In genomic region chr19:19421706-19422105, GRCm38 (mm10) we compare ENCODE assay signal across 26 mouse cellular contexts.
A peak's percentile ranks its signal among the peaks of the same experiment; 100 is the strongest.
DNase-seq lines count a peak whose midpoint lies in the region; ATAC-seq and TF ChIP-seq lines count a peak whose summit lies in the region.
"Had no signal": no experiment of that assay in that cellular context is flagged by ENCODE, and none has a peak within 500 bp of the region (broad histone marks: within the 10 kb centered on the region; RNA-seq: fewer than 3 reads in every experiment).

No protein-coding gene starts in this region.

- no peaks in the 10 kb centered on the region for H3K9me3 ChIP-seq in heart, embryonic 14.5 days (ENCODE audit: control insufficient read depth, low read length)
- H3K9me3 ChIP-seq in lung, embryonic 14.5 days (ENCODE audit: low read depth, low read length), result no peaks in the 10 kb centered on the region
- H3K9me3 ChIP-seq: forebrain, embryonic 10.5 days; hindbrain, embryonic 13.5 days; kidney, embryonic 15.5 days; limb, embryonic 15.5 days; midbrain, embryonic 12.5 days; neural tube, embryonic 15.5 days had no signal

- no peak overlapping the region for H3K9ac ChIP-seq in heart, embryonic 14.5 days (ENCODE audit: low read length)
- no peak overlapping the region for H3K9ac ChIP-seq in lung, embryonic 14.5 days
- H3K9ac ChIP-seq: hindbrain, embryonic 13.5 days; kidney, embryonic 15.5 days; limb, embryonic 15.5 days; liver, embryonic 14.5 days; midbrain, embryonic 12.5 days; neural tube, embryonic 15.5 days had no signal

- no peak for DNase-seq in frontal cortex, postnatal 25 days (ENCODE audit: low spot score in 2 of 2)
- DNase-seq in heart, adult 8-10 months (ENCODE audit: low spot score), result no peak
- DNase-seq in lung, embryonic 14.5 days, result peak; percentile 32
- DNase-seq in lung, postnatal 25 days (ENCODE audit: low spot score), result no peak
- DNase-seq in ovary, postnatal 14 days (ENCODE audit: low spot score), result no peak
- DNase-seq: adrenal gland, postnatal 14 days; cerebellum, adult 8-10 months; kidney, adult 11 months; kidney, postnatal 36 days; layer of hippocampus, postnatal 36 days; right cerebral cortex, postnatal 14 days; thymus, adult 2 months; thymus, postnatal 4 days had no signal

- H3K4me1 ChIP-seq in heart, embryonic 14.5 days (ENCODE audit: control insufficient read depth in 2 of 2, insufficient read depth in 2 of 2, low read length in 2 of 2), result peaks cover 0 to 2% of the 10 kb centered on the region in 2 experiments; a peak in 2 of 4 replicates
- no peaks in the 10 kb centered on the region for H3K4me1 ChIP-seq in lung, embryonic 14.5 days (ENCODE audit: insufficient read depth)
- H3K4me1 ChIP-seq: forebrain, embryonic 10.5 days; kidney, embryonic 15.5 days; limb, embryonic 15.5 days; midbrain, embryonic 12.5 days; neural tube, embryonic 15.5 days had no signal

- H3K27ac ChIP-seq in heart, embryonic 14.5 days (replicated peaks in 1 of 2; ENCODE audit: control insufficient read depth in 1 of 2, insufficient read depth in 1 of 2, low read depth in 2 of 2, low read length in 2 of 2), result peak overlapping the region; percentile 59 to 75; a peak in 3 of 4 replicates
- H3K27ac ChIP-seq in lung, embryonic 14.5 days (ENCODE audit: low read depth), result no peak overlapping the region
- H3K27ac ChIP-seq: forebrain, embryonic 10.5 days; hindbrain, embryonic 13.5 days; kidney, embryonic 15.5 days; limb, embryonic 15.5 days; liver, embryonic 14.5 days; midbrain, embryonic 12.5 days; neural tube, embryonic 15.5 days; stomach, postnatal 0 days had no signal

- peak overlapping the region; percentile 39; the same call in 1 of the 2 replicates for H3K4me2 ChIP-seq in heart, embryonic 14.5 days (ENCODE audit: low read length)
- H3K4me2 ChIP-seq in lung, embryonic 14.5 days, result no peak overlapping the region
- H3K4me2 ChIP-seq: hindbrain, embryonic 13.5 days; kidney, embryonic 15.5 days; limb, embryonic 15.5 days; midbrain, embryonic 12.5 days; neural tube, embryonic 15.5 days had no signal

- ATAC-seq in frontal cortex, adult (ENCODE audit: low TSS enrichment), result peak; percentile 90
- peak; percentile 59 for ATAC-seq in heart, embryonic 14.5 days (ENCODE audit: insufficient number of reproducible peaks, insufficient read depth, low FRiP score, low read depth)
- ATAC-seq in lung, embryonic 14.5 days (ENCODE audit: insufficient read depth), result no peak
- ATAC-seq: CD4-positive, CD25-positive, alpha-beta regulatory T cell, adult 4 months; forebrain, embryonic 16.5 days; lung, postnatal 0 days had no signal

- WGBS in heart, embryonic 14.5 days, result 34% methylated on average over 6 of the region's 6 CpGs
- WGBS in lung, embryonic 14.5 days, result 57% methylated on average over 6 of the region's 6 CpGs

- H3K27me3 ChIP-seq in heart, embryonic 14.5 days (ENCODE audit: control insufficient read depth, insufficient read depth, low read length), result no peaks in the 10 kb centered on the region
- H3K27me3 ChIP-seq in lung, embryonic 14.5 days (ENCODE audit: insufficient read depth, low read length), result no peaks in the 10 kb centered on the region
- H3K27me3 ChIP-seq: hindbrain, embryonic 13.5 days; kidney, embryonic 15.5 days; limb, embryonic 15.5 days; midbrain, embryonic 12.5 days; neural tube, embryonic 15.5 days had no signal

- no peak for TF ChIP-seq CTCF in lung, embryonic 14.5 days (IDR thresholded peaks at IDR 0.05; ENCODE audit: low read depth)

- H3K36me3 ChIP-seq in heart, embryonic 14.5 days (ENCODE audit: control insufficient read depth, insufficient read depth, low read length), result no peaks in the 10 kb centered on the region
- H3K36me3 ChIP-seq in lung, embryonic 14.5 days (ENCODE audit: insufficient read depth), result no peaks in the 10 kb centered on the region
- H3K36me3 ChIP-seq: forebrain, embryonic 10.5 days; hindbrain, embryonic 13.5 days; kidney, embryonic 15.5 days; limb, embryonic 15.5 days; midbrain, embryonic 12.5 days; neural tube, embryonic 15.5 days had no signal

- no peak overlapping the region for H3K4me3 ChIP-seq in heart, embryonic 14.5 days (ENCODE audit: control insufficient read depth in 1 of 2, insufficient read depth in 1 of 2, low read depth in 1 of 2, low read length in 2 of 2)
- H3K4me3 ChIP-seq in lung, embryonic 14.5 days (ENCODE audit: low read depth, low read length), result no peak overlapping the region
- H3K4me3 ChIP-seq: forebrain, embryonic 10.5 days; hindbrain, embryonic 13.5 days; kidney, embryonic 15.5 days; limb, embryonic 15.5 days; midbrain, embryonic 12.5 days; neural tube, embryonic 15.5 days had no signal
